Mouse (Mus musculus) liver, adult (tissue): ENCODE data around the gene Sox11.

ENCODE experiments used
- GATA4 ChIP-seq: IDR thresholded peaks from 2 replicates; pipeline ENCODE4 v1.6.1; 2014; ENCODE audit warnings: mild to moderate bottlenecking, low read length; ENCODE audit not compliant: insufficient replicate concordance

Gene Sox11

DNA sequence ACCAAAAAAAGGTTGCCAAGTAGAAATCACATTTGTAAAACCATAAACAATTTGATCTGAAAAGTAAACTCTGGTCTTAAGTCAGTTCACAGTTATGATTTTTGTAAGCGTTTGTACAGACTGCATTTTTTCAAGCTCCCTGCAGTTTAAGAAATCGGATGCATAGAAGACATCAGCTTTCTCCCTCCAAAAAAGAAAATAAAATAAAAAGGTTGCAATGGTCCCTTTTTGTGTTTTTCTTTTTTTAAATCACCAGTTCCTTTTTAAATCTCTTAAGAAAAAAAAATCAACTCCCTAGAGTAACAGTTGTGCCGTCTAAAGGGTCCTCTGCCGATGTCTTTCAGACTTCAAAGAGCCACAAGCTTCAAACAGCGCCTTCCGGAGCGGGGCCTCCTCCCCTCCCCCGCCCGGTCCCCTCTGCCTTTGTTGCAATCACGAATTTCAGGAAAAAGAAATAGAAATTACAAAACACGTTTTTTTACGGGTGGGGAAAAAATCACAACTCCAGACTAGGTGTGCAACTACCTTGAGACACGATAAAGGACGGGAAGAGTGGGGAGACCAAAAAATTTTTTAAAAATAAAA is 1.8 kb downstream of the Sox11 start:
- TF ChIP-seq GATA4, result no peak

DNA sequence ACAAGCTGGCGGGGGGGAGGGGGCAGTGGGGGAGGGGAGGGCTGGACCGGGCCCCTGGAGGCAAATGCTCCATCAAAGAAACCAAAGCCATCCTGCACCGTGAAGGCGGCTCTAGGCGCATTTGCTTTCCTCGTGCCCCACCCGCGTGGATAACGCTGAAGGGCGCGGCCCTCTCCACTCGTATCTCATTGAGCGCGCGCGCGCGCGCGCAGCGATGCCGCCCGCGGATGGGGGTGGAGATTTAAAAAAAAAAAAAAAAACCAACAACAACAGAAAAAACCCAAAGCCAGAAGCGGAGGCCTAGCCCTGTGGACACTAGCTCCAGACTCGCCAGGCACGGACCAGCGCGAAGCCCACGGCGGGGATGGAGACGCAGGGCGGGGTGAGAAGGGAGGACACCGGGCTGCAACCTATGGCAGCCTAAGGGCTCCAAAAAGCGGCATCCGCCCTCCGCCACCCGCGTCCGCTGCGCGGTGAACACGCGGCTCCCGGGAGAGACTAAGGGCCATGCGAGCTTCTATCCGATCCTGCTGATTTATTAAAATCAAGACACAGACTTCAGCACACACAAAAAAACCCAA is 3.1 kb downstream of the Sox11 start:
- no peak for TF ChIP-seq GATA4

GRCm38 (mm10) chr12:27338721-27339170 is 3.6 kb downstream of the Sox11 start:
- TF ChIP-seq GATA4, result no peak

DNA sequence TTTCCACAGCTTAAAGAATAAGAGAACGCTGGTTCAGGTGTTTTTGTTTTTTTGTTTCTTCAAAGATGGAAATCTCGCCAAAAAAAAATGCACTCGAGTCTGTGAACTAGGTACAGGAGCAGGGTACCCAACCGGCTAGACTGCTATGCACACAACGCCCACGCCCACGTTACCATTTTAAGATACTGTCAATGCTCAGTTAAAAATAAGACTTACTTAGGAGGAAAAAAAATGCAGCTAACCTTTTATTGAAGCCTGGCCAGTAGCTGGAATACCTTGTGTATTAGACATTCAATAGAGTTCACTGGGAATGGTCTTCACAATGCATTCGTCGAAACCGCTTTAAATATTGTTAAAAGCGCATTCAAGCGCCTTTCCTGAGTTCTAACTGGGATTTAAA is 4.3 kb downstream of the Sox11 start:
- no peak for TF ChIP-seq GATA4

DNA sequence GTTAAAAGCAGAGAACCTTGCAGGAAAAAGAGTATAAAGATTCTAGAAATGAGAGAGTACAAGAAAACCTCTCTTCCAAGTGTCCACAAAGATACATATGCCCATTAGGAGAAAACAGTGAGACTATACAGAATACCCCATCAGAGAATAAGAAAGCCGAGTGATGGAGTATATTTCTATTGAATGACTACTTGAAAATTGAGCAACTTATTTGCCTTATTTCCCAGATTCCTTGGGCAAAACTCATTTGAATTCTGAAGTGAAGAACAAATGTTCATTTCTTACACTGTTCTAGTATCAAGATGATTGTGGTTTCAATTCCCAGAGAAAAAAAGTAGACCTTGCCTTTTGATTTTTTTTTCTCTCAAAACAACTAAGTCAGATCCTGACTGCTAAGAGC is 4.9 kb downstream of the Sox11 start:
- TF ChIP-seq GATA4, result no peak

DNA sequence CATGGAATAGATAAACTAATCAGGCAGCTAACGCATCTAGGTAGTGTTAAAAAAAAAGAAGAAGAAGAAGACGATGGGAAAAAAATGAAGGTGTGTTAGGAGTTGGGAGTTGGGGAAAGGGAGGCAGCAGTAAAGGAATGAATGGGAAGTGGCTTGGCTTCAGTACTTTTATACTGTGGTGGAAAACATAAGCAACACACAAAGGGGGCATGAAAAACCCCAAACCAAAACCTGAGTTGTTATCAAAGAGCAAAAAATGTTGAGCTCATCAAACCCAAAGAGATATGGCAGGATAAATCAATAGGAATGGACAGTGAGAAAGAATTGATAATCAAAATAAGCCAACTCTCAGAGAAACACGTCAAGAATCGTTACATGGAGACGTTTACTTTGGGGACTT is 5.6 kb downstream of the Sox11 start:
- no peak for TF ChIP-seq GATA4

- no peak for TF ChIP-seq GATA4
Measured at GRCm38 (mm10) chr12:27336336-27336735, 6.0 kb downstream of the Sox11 start.

GRCm38 (mm10) chr12:27335356-27336055 is 6.9 kb downstream of the Sox11 start:
- TF ChIP-seq GATA4, result no peak

DNA sequence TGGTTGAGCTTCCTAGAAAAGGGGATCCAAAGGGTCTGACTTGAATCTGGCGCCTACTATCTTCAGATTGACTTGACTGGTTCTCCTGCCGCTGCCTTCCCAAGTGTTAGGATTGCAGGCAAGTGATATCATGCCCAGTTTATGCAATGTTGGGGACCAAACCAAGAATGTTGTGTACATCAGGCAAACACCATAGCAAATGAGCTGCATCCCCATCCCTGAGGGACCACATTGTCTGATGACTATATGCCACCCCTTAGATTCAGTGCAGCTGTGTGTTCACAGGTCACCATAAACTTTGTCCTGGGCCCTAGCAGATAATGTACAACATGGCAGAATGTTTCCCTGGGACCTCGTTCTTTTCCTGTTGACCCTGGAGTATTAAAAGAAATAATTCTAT is 8.8 kb downstream of the Sox11 start:
- no peak for TF ChIP-seq GATA4

- TF ChIP-seq GATA4, result no peak
Measured at GRCm38 (mm10) chr12:27323423-27323822, 19.0 kb downstream of the Sox11 start.

- no peak for TF ChIP-seq GATA4
Measured at GRCm38 (mm10) chr12:27320705-27321104, 21.7 kb downstream of the Sox11 start.

- TF ChIP-seq GATA4, result no peak
Measured at GRCm38 (mm10) chr12:27312985-27313384, 29.4 kb downstream of the Sox11 start.

- no peak for TF ChIP-seq GATA4
Measured at GRCm38 (mm10) chr12:27311854-27312466, 30.4 kb downstream of the Sox11 start.

DNA sequence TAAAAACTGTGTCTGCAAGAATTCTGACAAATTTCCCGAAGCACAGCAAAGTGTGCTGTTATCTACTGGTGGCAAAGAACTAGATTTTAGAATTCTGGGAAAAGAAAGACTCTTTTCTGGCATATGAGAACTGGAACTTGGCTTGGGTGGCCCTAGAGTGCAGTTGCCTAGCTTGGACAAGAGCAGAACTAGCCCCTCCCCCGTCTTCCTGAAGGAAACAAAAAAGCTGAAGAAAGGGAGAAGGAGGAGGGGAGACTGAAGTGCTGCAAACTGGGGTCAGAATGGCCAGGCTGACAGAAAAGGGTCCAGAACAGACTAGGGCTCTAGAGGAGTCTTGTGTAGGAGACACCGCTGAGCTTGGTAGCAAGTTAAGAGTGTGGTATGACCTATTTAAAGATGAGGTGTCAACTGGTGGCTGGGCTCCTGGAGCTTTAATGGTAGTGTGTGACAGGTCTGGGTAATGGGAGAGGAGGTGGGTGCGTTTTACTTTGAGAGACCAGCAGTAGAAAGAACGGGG is 31.0 kb downstream of the Sox11 start:
- no peak for TF ChIP-seq GATA4

DNA sequence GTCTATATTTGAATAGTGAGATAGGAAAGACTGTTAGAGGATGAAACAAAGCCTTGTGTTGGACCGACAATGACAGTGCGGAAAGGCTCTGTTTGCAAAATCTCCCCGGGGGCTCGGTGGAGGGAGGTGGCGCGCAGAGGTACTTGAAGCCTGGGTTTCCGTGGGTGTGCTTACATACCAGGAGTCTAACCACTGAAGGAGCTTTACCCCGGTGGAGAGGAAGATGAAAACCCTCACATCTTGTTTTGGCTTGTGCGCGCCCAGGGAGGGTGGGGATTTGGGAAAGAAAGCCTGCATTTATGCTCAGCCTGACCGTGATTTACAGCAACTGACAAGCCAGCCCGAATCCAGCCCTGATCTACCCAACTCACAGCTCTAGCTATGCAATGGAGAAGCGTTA is 31.7 kb downstream of the Sox11 start:
- no peak for TF ChIP-seq GATA4

GRCm38 (mm10) chr12:27309969-27310368 is 32.4 kb downstream of the Sox11 start:
- no peak for TF ChIP-seq GATA4
